In the genomic region with DNA sequence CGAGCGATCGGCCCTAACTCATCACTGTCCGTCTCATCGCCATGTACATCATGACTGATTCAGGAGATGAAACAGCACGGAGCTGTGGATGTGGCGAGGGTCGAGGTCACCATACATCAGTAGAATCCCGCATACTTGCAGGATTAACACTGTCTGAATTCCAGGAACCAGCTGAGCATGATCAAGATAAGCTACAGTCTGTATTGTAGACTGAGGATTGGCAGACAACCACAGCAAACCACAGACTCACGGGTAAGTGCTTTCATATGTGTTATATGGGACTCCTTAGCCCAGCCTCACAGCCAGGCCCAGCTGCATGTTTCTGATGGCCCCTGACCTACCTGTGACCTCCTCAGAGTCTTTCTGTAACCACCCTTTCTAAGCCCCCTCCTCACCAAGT, we compare ENCODE assay signal across 18 mouse cellular contexts. TPM values are rescaled to one million over a fixed set of nuclear protein-coding genes. Genes with fewer than 3 reads are reported as not detected.
A peak's percentile ranks its signal among the peaks of the same experiment; 100 is the strongest.
DNase-seq lines count a peak whose midpoint lies in the region; ATAC-seq and TF ChIP-seq lines count a peak whose summit lies in the region.
"Had no signal": no experiment of that assay in that cellular context is flagged by ENCODE, and none has a peak within 500 bp of the region (broad histone marks: within the 10 kb centered on the region; RNA-seq: fewer than 3 reads in every experiment).

No protein-coding gene starts in this region.

- H3K4me2 ChIP-seq in intestine, embryonic 15.5 days (replicated peaks): no peak overlapping the region
- no peak overlapping the region for H3K4me2 ChIP-seq in intestine, postnatal 0 days (replicated peaks; ENCODE audit: low read depth)
- H3K4me2 ChIP-seq in limb, embryonic 15.5 days: no peak overlapping the region
- H3K4me2 ChIP-seq: heart, embryonic 12.5 days; midbrain, embryonic 12.5 days had no signal

- H3K36me3 ChIP-seq in intestine, embryonic 15.5 days: no peaks in the 10 kb centered on the region
- H3K36me3 ChIP-seq in intestine, postnatal 0 days (ENCODE audit: control insufficient read depth, insufficient read depth): no peaks in the 10 kb centered on the region
- no peaks in the 10 kb centered on the region for H3K36me3 ChIP-seq in limb, embryonic 15.5 days
- H3K36me3 ChIP-seq: forebrain, embryonic 10.5 days; midbrain, embryonic 12.5 days had no signal

- no peak for TF ChIP-seq CTCF in intestine, postnatal 0 days (IDR thresholded peaks at IDR 0.05; ENCODE audit: low read depth)

- WGBS in intestine, embryonic 15.5 days: 63% methylated on average over 10 of the region's 10 CpGs
- 70% methylated on average over 10 of the region's 10 CpGs for WGBS in intestine, postnatal 0 days
- 59% methylated on average over 10 of the region's 10 CpGs for WGBS in limb, embryonic 15.5 days

- no peaks in the 10 kb centered on the region for H3K9me3 ChIP-seq in intestine, embryonic 15.5 days
- no peaks in the 10 kb centered on the region for H3K9me3 ChIP-seq in intestine, postnatal 0 days (ENCODE audit: control insufficient read depth)
- no peaks in the 10 kb centered on the region for H3K9me3 ChIP-seq in limb, embryonic 15.5 days
- H3K9me3 ChIP-seq: forebrain, embryonic 10.5 days; heart, embryonic 12.5 days; midbrain, embryonic 12.5 days had no signal

- intact Hi-C loops in left cerebral cortex, postnatal 36 days (cut with DNase I): no loop called here

- H3K27ac ChIP-seq in intestine, embryonic 15.5 days: no peak overlapping the region
- H3K27ac ChIP-seq in intestine, postnatal 0 days (ENCODE audit: low read depth, low read length): no peak overlapping the region
- H3K27ac ChIP-seq in limb, embryonic 15.5 days: no peak overlapping the region
- H3K27ac ChIP-seq: forebrain, embryonic 10.5 days; midbrain, embryonic 12.5 days had no signal

- no peaks in the 10 kb centered on the region for H3K4me1 ChIP-seq in intestine, embryonic 15.5 days (replicated peaks)
- H3K4me1 ChIP-seq in intestine, postnatal 0 days (replicated peaks; ENCODE audit: control insufficient read depth, insufficient read depth, low read length): no peaks in the 10 kb centered on the region
- peaks cover 5% of the 10 kb centered on the region for H3K4me1 ChIP-seq in limb, embryonic 15.5 days

- H3K9ac ChIP-seq in intestine, embryonic 15.5 days: no peak overlapping the region
- H3K9ac ChIP-seq in intestine, postnatal 0 days (ENCODE audit: low read depth, low read length): no peak overlapping the region
- H3K9ac ChIP-seq in limb, embryonic 15.5 days: no peak overlapping the region
- H3K9ac ChIP-seq: heart, embryonic 12.5 days; midbrain, embryonic 12.5 days had no signal

- H3K4me3 ChIP-seq in intestine, embryonic 15.5 days (replicated peaks): no peak overlapping the region
- H3K4me3 ChIP-seq in intestine, postnatal 0 days (ENCODE audit: low read depth, low read length): no peak overlapping the region
- H3K4me3 ChIP-seq in limb, embryonic 15.5 days: no peak overlapping the region
- H3K4me3 ChIP-seq: forebrain, embryonic 10.5 days; heart, embryonic 12.5 days; midbrain, embryonic 12.5 days had no signal

- H3K27me3 ChIP-seq in intestine, embryonic 15.5 days (replicated peaks): no peaks in the 10 kb centered on the region
- no peaks in the 10 kb centered on the region for H3K27me3 ChIP-seq in intestine, postnatal 0 days (replicated peaks; ENCODE audit: control insufficient read depth, insufficient read depth, low read length)
- H3K27me3 ChIP-seq in limb, embryonic 15.5 days: no peaks in the 10 kb centered on the region
- H3K27me3 ChIP-seq: heart, embryonic 12.5 days had no signal

- ATAC-seq in intestine, embryonic 15.5 days: 0 out of 2 replicates have a peak, but pooled peaks have one; percentile 6
- ATAC-seq in intestine, postnatal 0 days: no peak
- 0 out of 2 replicates have a peak, but pooled peaks have one; percentile 24 for ATAC-seq in limb, embryonic 15.5 days (ENCODE audit: insufficient number of reproducible peaks, low FRiP score, low TSS enrichment, low read depth)

- DNase-seq in 3T3-L1 (ENCODE audit: low read depth, low spot score): peak; percentile 82
- DNase-seq in embryo, embryonic 11 days: peak; percentile 41
- no peak for DNase-seq in left cerebral cortex, postnatal 36 days (ENCODE audit: low spot score in 2 of 2)
- DNase-seq in gastrocnemius, adult 18-20 months (ENCODE audit: low spot score): no peak
- DNase-seq: B cell, adult 2 months; cerebellum, adult 2 months; gastrocnemius, postnatal 36 days; heart, postnatal 36 days; kidney, postnatal 10 days; layer of hippocampus, postnatal 36 days; left cerebral cortex, postnatal 4 days; right cerebral cortex, postnatal 4 days had no signal

RNA-seq across cellular contexts. Expression of a gene that starts 50.2 kb away (rescaled TPM):
- 6.1 and 7.3 TPM in 2 replicates for polyA plus RNA-seq in intestine, embryonic 15.5 days (2015; fragmentation: Nextera tagmentation; extraction: Ambion mirVana)
- polyA plus RNA-seq in intestine, postnatal 0 days (2015; fragmentation: Nextera tagmentation; extraction: Ambion mirVana): 3.3 and 3.5 TPM in 2 replicates
- polyA plus RNA-seq in limb, embryonic 15.5 days (2015; fragmentation: Nextera tagmentation; extraction: Ambion mirVana): 2.2 and 2.6 TPM in 2 replicates
- 1 to 10 TPM; 3.7 to 7.0 TPM for total RNA-seq in left cerebral cortex, postnatal 36 days (2021)
- total RNA-seq in gastrocnemius, adult 18-20 months (2021): 10 to 100 TPM; 14.2 to 19.3 TPM

Comparison
In these comparisons a context has a peak if more than half of its experiments do, and no peak if none do; other contexts are left out.
1. DNase-seq: peak in 3T3-L1 (single experiment) and embryo, embryonic 11 days (single experiment); none in left cerebral cortex, postnatal 36 days (0 of 2) and gastrocnemius, adult 18-20 months (single experiment).